Mouse (Mus musculus) CH12.LX (cell line): ENCODE measurements around the gene Mrpl35. TPM values are rescaled to one million over a fixed set of nuclear protein-coding genes. Genes with fewer than 3 reads are reported as not detected.
A peak's percentile ranks its signal among the peaks of the same experiment; 100 is the strongest.

ENCODE experiments used
- DNase-seq: peaks from one replicate; pipeline ENCODE4 v3.0.0-alpha.2; 2013; ENCODE audit errors: extremely low read depth
- H3K27ac ChIP-seq: 2 replicates; pipeline ENCODE4 v1.5.1; 2012; ENCODE audit warnings: low read depth, mild to moderate bottlenecking, control low read depth, moderate library complexity; ENCODE audit not compliant: insufficient read depth
- H3K27me3 ChIP-seq: replicated peaks from 2 replicates; pipeline ENCODE3; 2012; ENCODE audit warnings: inconsistent platforms
- H3K36me3 ChIP-seq, 2 experiments: replicated peaks in 1 of 2; 2 replicates each; pipeline versions ENCODE3 to v1.6.1; 2012; ENCODE audit warnings: inconsistent platforms in 1 of 2, low read length in 1 of 2, mild to moderate bottlenecking in 1 of 2, mixed read lengths in 1 of 2, moderate library complexity in 1 of 2; ENCODE audit not compliant: control insufficient read depth in 1 of 2, insufficient read depth in 1 of 2
- H3K4me1 ChIP-seq, 2 experiments: 2 replicates each; pipeline ENCODE4 v1.6.1; 2012; ENCODE audit warnings: inconsistent platforms in 1 of 2, moderate library complexity in 1 of 2; ENCODE audit not compliant: insufficient read depth in 2 of 2, control insufficient read depth in 1 of 2
- H3K4me2 ChIP-seq: 2 replicates; pipeline ENCODE4 v1.6.1; 2012; ENCODE audit warnings: low read depth, mild to moderate bottlenecking, control low read depth; ENCODE audit not compliant: poor library complexity, insufficient read depth, severe bottlenecking
- H3K4me3 ChIP-seq, 3 experiments: fragments of 150-350 bp in 1 of 3; sonication (generic) in 1 of 3; replicated peaks in 1 of 3; 2 replicates each; pipeline versions ENCODE3 to v1.5.1; 2011 to 2012; ENCODE audit warnings: low read depth in 2 of 3, low read length in 2 of 3, mild to moderate bottlenecking in 2 of 3, moderate library complexity in 2 of 3, control low read depth in 1 of 3, improper control_type of control experiment in 1 of 3, inconsistent platforms in 1 of 3, mixed read lengths in 1 of 3; ENCODE audit not compliant: poor library complexity in 1 of 3
- H3K79me2 ChIP-seq: replicated peaks from 2 replicates; pipeline ENCODE4 v1.6.1; 2012; ENCODE audit warnings: mild to moderate bottlenecking, moderate library complexity; ENCODE audit not compliant: control insufficient read depth, poor library complexity, insufficient read depth, severe bottlenecking; ENCODE audit errors: extremely low read depth
- H3K9ac ChIP-seq: 2 replicates; pipeline ENCODE4 v1.6.1; 2012; ENCODE audit warnings: low read depth, mild to moderate bottlenecking, control low read depth, moderate library complexity; ENCODE audit not compliant: insufficient read depth
- H3K9me3 ChIP-seq: replicated peaks from 2 replicates; pipeline ENCODE3; 2012; ENCODE audit warnings: low read length, inconsistent platforms, mixed read lengths
- CHD2 ChIP-seq: IDR thresholded peaks from 2 replicates; pipeline ENCODE4 v1.6.1; 2011; ENCODE audit warnings: low read length, improper control_type of control experiment
- ELF1 ChIP-seq: IDR thresholded peaks from 2 replicates; pipeline ENCODE4 v1.6.1; 2014; ENCODE audit warnings: low read depth, mild to moderate bottlenecking, inconsistent platforms, low read length, improper control_type of control experiment
- EP300 ChIP-seq: IDR thresholded peaks from 2 replicates; pipeline ENCODE4 v1.6.1; 2011; ENCODE audit warnings: low read length, improper control_type of control experiment
- ETS1 ChIP-seq: conservative IDR thresholded peaks from 2 replicates; pipeline ENCODE4 v1.6.1; 2012; ENCODE audit warnings: low read depth, mild to moderate bottlenecking, inconsistent platforms, low read length, improper control_type of control experiment, moderate library complexity
- GABPA ChIP-seq: IDR thresholded peaks from 2 replicates; pipeline ENCODE4 v1.6.1; 2012; ENCODE audit warnings: low read depth, low read length, improper control_type of control experiment, inconsistent platforms; ENCODE audit not compliant: insufficient replicate concordance
- HCFC1 ChIP-seq: IDR thresholded peaks from 2 replicates; pipeline ENCODE4 v1.6.1; 2012; ENCODE audit warnings: low read depth, mild to moderate bottlenecking, inconsistent platforms, low read length, improper control_type of control experiment
- IRF4 ChIP-seq: IDR thresholded peaks from 2 replicates; pipeline ENCODE4 v1.6.1; 2014; ENCODE audit warnings: low read depth, mild to moderate bottlenecking, inconsistent platforms, low read length, improper control_type of control experiment
- JUND ChIP-seq: conservative IDR thresholded peaks from 2 replicates; pipeline ENCODE4 v1.6.1; 2011; ENCODE audit warnings: low read depth, low read length, improper control_type of control experiment
- MAFK ChIP-seq: IDR thresholded peaks from 2 replicates; pipeline ENCODE4 v1.6.1; 2011; ENCODE audit warnings: low read length, improper control_type of control experiment; ENCODE audit not compliant: insufficient replicate concordance
- MEF2A ChIP-seq: IDR thresholded peaks from 2 replicates; pipeline ENCODE4 v1.6.1; 2014; ENCODE audit warnings: low read depth, mild to moderate bottlenecking, inconsistent platforms, low read length, improper control_type of control experiment, borderline replicate concordance
- MXI1 ChIP-seq: IDR thresholded peaks from 2 replicates; pipeline ENCODE4 v1.6.1; 2011; ENCODE audit warnings: mild to moderate bottlenecking, low read depth, low read length, improper control_type of control experiment
- NELFE ChIP-seq: IDR thresholded peaks from 2 replicates; pipeline ENCODE4 v1.6.1; 2011; ENCODE audit warnings: low read depth, low read length, improper control_type of control experiment
- NRF1 ChIP-seq: IDR thresholded peaks from 2 replicates; pipeline ENCODE4 v1.6.1; 2014; ENCODE audit warnings: low read depth, mild to moderate bottlenecking, inconsistent platforms, low read length, improper control_type of control experiment, moderate library complexity
- PAX5 ChIP-seq: IDR thresholded peaks from 2 replicates; pipeline ENCODE4 v1.6.1; 2012; ENCODE audit warnings: low read length, inconsistent platforms, mixed read lengths
- POLR2A ChIP-seq: IDR thresholded peaks from 2 replicates; pipeline ENCODE4 v1.6.1; 2011; ENCODE audit warnings: low read depth, mild to moderate bottlenecking, improper control_type of control experiment, low read length
- RAD21 ChIP-seq: IDR thresholded peaks from 2 replicates; pipeline ENCODE4 v1.6.1; 2011; ENCODE audit warnings: low read depth, mild to moderate bottlenecking, low read length, improper control_type of control experiment, moderate library complexity
- RCOR1 ChIP-seq: conservative IDR thresholded peaks from 2 replicates; pipeline ENCODE4 v1.6.1; 2012; ENCODE audit warnings: low read depth, mild to moderate bottlenecking, inconsistent platforms, low read length, improper control_type of control experiment
- SIN3A ChIP-seq: IDR thresholded peaks from 2 replicates; pipeline ENCODE4 v1.6.1; 2012; ENCODE audit warnings: low read length, improper control_type of control experiment, inconsistent platforms
- TBP ChIP-seq: conservative IDR thresholded peaks from 2 replicates; pipeline ENCODE4 v1.6.1; 2011; ENCODE audit warnings: low read depth, low read length, improper control_type of control experiment
- TCF12 ChIP-seq: IDR thresholded peaks from 2 replicates; pipeline ENCODE4 v1.6.1; 2014; ENCODE audit warnings: low read depth, mild to moderate bottlenecking, inconsistent platforms, low read length, improper control_type of control experiment
- UBTF ChIP-seq: IDR thresholded peaks from 2 replicates; pipeline ENCODE4 v1.6.1; 2012; ENCODE audit warnings: low read depth, mild to moderate bottlenecking, inconsistent platforms, low read length, improper control_type of control experiment, moderate library complexity
- USF1 ChIP-seq: IDR thresholded peaks from 2 replicates; pipeline ENCODE4 v1.6.1; 2014; ENCODE audit warnings: low read depth, mild to moderate bottlenecking, inconsistent platforms, low read length, improper control_type of control experiment
- USF2 ChIP-seq: conservative IDR thresholded peaks from 2 replicates; pipeline ENCODE4 v1.6.1; 2011; ENCODE audit warnings: low read depth, low read length, improper control_type of control experiment
- ZKSCAN1 ChIP-seq: IDR thresholded peaks from 2 replicates; pipeline ENCODE4 v1.6.1; 2012; ENCODE audit warnings: low read depth, inconsistent platforms, low read length, improper control_type of control experiment, borderline replicate concordance
- ZNF384 ChIP-seq: IDR thresholded peaks from 2 replicates; pipeline ENCODE4 v1.6.1; 2012; ENCODE audit warnings: low read depth, low read length, improper control_type of control experiment, inconsistent platforms
- dilution Hi-C: fragments of 300-500 bp; cut with MboI; formaldehyde crosslinking; loops from 2 replicates; pipeline ENCODE4 v1.14.3; 2020; ENCODE audit warnings: low sequenced_read_pairs; ENCODE audit not compliant: extremely low pct_unique_long_range_greater_than_20kb, extremely low pct_ligation_motif_present
- in situ Hi-C: fragments of 300-500 bp; cut with MboI; formaldehyde crosslinking; loops from 3 replicates; pipeline ENCODE4 v1.14.3; 2019; ENCODE audit warnings: low sequenced_read_pairs, low pct_ligation_motif_present, low pct_unique_long_range_greater_than_20kb, mixed read lengths
- polyA plus RNA-seq: library from polyadenylated mRNA; unstranded; fragments of >175 nt; gene quantifications from 2 replicates; pipeline ENCODE4 v1.2.1, GENCODE M21; 2012; ENCODE audit warnings: low read depth; ENCODE audit not compliant: insufficient read length
- total RNA-seq, 2 experiments: library from RNA; depleted of rRNA; stranded (reverse); fragments of 300-350 nt in 1 of 2; fragments of >200 nt in 1 of 2; gene quantifications; 2 replicates each; pipeline ENCODE4 v1.2.3; 2012 to 2014

Gene Mrpl35
- total and polyA plus RNA-seq, 3 experiments, result 36.3 to 82.7 (median 54.2) TPM

GRCm38 (mm10) chr6:71830690-71831580, 4.2 kb upstream of the Mrpl35 start, which contains the start of gene Immt (continued):
- TF ChIP-seq EP300 (no peak), MAFK (0 out of 2 replicates have a peak, but pooled peaks have one; percentile 12), ETS1 (peak; percentile 28; the same call in 1 of the 2 replicates), ELF1 (peak; percentile 93), NELFE (peak; percentile 88), PAX5 (no peak), ZKSCAN1 (no peak), POLR2A (peak; percentile 89), MEF2A (peak; percentile 30; the same call in 1 of the 2 replicates), RAD21 (no peak), USF1 (no peak), TBP (peak; percentile 76), IRF4 (peak; percentile 59), GABPA (peak; percentile 55; the same call in 1 of the 2 replicates)
- TF ChIP-seq, all 38 proteins: peak for 24

GRCm38 (mm10) chr6:71829768-71830167, 3.0 kb upstream of the Mrpl35 start:
- Histone ChIP-seq H3K79me2 (peaks cover 24% of the 10 kb centered on the region), H3K9me3 (no peaks in the 10 kb centered on the region), H3K27me3 (no peaks in the 10 kb centered on the region), H3K4me2 (no peak overlapping the region; the same call in 1 of the 2 replicates), H3K27ac (no peak overlapping the region), H3K4me3 (peak overlapping the region in 2 of 3 experiments; percentile 24 to 97), H3K4me1 (peaks cover 4 to 23% of the 10 kb centered on the region in 2 experiments; a peak in 3 of 4 replicates), H3K36me3 (peaks cover 0 to 18% of the 10 kb centered on the region in 2 experiments), H3K9ac (no peak overlapping the region)
- dilution Hi-C loops, result no loop called here
- in situ Hi-C loops, result no loop called here
- DNase-seq, result no peak
- no peak for TF ChIP-seq RAD21
- no peak for TF ChIP-seq MXI1
- no peak for TF ChIP-seq TCF12
- no peak for TF ChIP-seq USF2
- TF ChIP-seq NRF1, result no peak
- no peak for TF ChIP-seq SIN3A
- TF ChIP-seq UBTF, result no peak
- TF ChIP-seq ZKSCAN1, result no peak
- TF ChIP-seq NELFE, result no peak
- no peak for TF ChIP-seq ZNF384
- no peak for TF ChIP-seq HCFC1
- TF ChIP-seq TBP, result no peak
- no peak for TF ChIP-seq JUND
- TF ChIP-seq RCOR1, result no peak
- TF ChIP-seq MEF2A, result no peak
- TF ChIP-seq CHD2, result no peak
